Mouse (Mus musculus) left cerebral cortex, adult 11 months (tissue): Measurements from ENCODE around the gene Ero1lb.

Source experiments
- DNase-seq: peaks from one replicate; pipeline ENCODE4 v3.0.0; 2022; ENCODE audit warnings: low spot score

Gene Ero1lb

DNA sequence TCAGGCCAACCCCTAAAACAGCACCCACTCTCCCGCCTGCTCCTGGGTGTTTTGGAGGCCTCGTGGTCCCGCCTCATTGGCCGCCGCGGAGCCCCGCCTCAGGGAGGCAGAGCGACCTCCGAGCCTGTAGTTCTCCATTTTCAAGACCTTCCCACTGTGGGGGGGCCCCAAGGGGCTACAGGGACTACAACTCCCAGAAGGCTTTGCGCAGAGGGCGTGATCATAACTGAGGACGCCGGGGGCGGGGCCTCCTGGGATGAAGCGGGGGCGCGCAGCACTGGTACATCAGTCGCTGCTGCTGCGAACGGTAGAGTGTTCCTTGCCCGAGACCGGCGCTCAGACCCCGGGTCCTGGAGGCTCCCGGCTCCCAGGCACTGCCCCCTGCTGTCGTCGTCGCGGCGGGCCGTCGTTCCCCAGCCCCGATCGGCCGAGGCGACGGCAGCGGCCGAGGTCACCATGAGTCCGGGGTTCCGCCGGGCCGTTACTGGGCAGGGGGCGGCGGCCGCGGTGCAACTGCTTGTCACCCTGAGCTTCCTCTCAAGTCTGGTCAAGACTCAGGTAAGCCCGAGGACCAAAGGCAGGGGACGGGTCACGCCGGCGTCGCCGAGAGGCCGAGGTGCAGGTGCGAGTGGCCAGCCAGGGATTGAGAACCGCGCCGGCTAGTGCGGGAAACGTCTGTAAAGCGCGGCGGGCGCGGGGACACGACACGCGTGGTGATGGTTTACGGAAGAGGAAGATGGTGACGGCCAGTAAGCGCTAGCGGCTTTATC lies at the start of gene Ero1lb:
Gene Ero1lb (plus strand): TSS at position 254 of the 770 bp plus-strand sequence.
- DNase-seq, result peak; percentile 100

DNA sequence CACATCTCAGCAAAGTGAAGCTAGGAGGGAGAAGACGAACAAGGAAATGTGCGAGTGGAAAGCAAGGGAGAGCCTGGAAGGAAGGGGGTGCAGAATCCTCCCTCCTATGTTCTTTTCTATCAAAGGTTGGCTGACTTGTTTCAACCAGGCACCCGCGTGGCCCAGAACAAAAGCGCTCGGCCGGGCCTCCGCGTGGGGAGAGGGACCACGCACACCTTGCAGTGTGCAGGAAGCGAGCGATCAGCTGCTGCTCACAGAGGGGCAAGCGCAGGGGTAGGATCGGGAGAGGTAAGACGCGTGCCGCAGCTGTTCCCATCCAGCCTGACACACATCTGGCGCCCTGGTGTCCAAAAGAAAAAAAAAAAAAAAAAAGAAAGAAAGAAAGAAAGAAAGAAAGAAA lies 46.3 kb upstream of the Ero1lb start:
- DNase-seq, result no peak

DNA sequence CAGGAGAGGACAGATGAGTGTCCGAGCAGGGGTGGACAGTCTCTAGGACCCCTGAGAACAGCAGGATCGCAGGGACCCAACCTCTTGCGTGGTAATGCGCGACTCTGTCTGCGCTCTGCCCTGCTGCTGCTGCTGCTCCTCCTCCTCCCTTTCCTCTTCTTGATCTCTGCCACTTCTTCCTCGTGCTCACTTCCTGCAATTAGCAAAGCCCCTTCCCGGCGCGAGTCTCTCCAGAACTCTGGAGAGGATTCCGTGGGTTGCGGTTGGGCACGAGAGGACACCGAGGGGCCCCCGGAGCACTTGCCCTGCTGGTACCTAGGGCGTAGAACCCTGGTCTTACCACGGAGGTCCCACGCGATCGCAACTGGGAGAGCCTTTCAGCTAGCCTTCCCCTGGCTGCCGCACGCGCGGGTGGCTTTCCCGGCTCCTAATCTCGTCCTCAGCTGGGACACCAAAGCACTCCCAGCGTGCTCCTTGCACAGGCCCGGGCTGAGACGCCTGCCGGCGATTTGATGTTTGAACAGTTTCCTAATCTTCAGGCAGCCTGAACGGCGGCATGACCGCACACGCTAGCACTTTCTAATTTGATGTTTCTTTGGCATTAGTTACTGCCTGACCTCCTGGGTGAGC lies 45.6 kb upstream of the Ero1lb start, which contains the start of gene Edaradd:
Gene Edaradd (minus strand): TSS at position 484 of the 630 bp plus-strand sequence.
- DNase-seq, result no peak

DNA sequence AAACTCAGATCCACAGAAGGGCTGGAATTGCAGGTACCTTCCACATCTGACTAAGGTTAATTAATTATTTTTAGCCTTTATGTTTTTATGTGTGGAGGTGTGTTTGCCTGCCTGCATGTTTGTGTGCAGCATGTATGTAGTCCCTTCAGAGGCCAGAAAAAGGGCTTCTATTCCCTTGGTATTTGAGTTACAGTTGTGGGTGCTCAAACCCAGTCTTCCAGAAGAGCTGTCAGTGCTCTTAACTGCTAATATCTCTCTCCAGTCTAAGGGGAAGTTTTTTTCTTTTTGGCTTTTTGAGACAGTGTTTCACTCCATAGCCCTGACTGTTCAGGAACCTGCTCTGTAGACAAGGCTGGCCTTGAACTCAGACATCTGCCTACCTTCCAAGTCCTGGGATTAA lies 43.3 kb upstream of the Ero1lb start:
- DNase-seq, result no peak

DNA sequence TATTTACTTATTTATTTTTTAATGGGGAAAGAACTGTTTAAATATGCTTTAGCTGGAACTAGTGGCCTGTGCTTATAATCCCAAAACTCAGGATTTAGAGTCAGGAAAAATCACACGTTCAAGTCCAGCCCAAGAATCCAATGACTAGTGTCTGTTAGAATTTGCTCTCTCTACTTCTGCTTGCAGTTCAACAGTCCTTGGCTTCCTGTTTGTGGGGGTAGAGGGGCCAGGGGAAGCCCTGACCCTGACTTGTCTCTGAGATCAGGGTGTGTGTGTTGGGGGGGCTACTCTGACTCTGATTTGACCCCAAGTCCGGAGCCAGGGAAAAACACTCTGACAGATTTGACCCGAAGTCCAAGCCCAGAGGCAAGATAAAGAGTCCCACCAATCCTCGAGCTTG lies 40.0 kb upstream of the Ero1lb start:
- DNase-seq, result no peak

DNA sequence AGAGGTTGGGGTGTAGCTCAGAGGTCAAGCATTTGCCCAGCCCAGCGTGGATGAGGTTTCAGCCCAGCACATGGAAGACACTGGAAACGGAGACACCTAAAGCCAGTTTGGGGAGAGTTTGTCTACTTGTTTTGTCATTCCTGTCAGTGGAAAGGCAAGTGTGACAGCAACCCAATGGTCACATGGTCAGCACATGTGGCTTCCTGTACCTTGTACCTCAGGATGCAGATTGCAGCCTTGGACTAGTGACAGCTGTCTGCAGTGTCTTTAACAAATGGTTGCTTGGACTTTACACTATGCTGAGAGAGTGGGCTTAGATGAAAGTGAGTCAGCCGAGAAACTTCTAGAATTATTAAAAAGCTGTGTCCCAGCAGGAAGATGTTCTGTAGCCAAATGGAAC lies 31.0 kb upstream of the Ero1lb start:
- DNase-seq, result no peak

DNA sequence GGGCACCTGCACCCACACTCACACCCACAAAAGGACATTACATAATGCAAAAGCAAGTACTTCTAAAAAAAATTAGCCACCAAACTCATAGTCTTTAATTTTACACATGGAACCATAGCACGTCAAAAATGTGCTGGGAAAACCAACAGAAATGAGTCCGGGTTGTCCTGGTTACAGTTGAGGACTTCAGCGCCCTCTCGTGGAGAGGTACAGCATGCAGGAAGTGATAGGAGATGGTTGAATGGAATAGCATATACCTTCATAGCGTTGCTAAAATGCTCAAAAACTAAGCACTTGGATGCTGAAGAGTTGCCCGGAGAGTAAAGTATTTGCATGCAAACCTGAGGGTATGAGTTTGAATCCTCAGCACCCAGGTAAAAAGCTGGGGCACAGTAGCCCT lies 27.7 kb upstream of the Ero1lb start:
- no peak for DNase-seq

DNA sequence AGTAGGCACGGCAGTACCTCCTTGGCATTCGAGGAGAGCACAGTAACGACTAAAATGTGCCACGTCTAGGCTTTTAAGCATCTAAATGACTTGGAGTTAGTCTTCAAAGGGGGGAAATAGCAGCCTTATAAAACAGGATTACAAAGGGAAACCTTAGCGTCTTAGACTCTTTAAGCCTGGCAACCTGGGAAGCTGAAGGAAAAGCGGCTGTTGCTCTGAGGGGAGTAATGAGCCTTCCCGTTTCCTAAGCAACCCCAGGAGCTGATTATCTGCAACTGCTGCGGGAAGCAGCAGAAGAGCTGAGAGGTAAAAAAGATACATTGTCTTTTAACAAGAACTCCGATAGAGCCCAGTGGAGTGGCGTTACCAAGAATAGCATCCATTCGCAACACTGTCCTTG lies 26.0 kb upstream of the Ero1lb start:
- DNase-seq, result no peak

DNA sequence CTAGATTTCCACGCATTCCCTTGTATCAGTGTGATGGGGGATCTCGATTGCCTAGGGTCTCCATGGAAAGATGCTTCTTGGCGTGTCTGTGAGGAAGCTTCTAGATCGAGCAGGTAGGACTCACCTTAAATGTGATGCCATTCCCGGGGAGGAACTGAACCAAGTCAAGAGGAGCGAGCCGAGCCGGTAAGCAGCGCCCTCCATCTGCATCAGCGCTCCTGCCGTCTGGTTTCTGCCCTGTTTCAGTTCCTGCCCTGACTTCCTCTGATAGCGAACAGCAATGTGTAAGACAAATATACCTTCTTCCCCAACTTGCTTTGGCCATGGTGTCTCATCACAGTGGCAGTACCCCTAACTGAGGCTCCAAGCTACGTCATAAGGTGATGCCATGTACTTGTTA lies 25.6 kb upstream of the Ero1lb start:
- no peak for DNase-seq

DNA sequence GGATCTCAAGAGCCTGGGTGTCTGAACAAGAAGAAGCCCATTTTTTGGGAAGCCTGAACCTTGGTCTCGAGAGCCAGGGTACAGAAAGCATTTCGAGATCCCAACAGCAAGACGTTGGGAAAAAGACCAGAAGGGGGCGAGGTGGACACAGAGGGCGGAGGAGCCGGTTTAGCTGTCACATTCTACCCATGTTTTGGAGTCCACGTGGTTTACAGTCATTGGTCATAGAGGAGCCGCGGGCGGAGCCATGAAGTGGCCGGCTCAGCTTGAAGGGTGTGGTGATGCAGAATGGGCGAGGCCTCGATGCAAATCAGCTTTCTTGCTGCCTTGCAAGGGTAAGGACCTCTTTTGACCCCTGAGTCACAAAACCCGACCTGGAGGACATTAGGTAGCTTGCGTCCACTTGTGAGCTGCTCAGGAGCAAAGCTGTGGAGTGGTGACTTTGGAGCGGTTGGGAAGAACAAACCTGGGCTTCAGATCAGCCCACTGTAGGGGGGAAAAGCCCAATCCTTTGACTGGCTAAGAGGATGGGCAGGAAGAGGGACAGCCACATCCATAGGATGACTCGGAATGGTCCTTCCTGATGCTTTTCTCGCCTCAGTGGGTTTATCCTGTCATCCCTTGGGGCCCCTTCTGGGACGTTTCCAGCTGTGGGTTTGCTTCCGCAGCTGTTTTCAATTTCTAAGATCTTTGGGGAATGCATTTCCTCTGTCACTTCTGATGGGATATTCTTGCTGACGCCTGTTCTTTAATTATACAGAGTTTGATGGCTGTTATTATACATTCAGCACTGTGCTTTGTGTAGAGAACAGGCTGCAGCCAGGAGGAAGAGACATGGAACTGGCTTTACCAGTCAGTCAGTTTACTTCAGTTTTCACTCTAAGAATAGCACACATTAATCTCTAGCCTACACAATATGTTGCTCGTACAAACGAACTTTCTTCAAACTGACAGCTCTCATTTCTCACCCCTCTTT lies 23.4 kb upstream of the Ero1lb start:
- no peak for DNase-seq

DNA sequence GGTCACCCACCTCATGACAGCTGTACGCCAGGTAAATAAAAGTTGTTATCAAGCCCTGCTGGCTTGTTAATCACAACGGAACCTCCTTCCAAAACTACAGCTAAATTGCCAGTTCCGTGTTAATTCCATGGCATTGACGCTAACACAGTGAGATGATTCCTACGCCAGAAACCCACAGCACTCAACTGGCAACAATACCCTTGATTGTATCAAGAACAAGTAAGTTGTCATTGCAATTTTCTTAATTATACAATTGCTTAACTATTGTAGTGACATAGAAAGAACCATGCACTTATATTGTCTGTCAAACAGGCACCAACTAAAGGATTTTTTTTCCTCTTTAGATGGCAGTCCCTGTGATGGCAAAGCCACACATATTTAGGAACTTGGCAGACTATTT lies 22.4 kb upstream of the Ero1lb start:
- DNase-seq, result no peak

DNA sequence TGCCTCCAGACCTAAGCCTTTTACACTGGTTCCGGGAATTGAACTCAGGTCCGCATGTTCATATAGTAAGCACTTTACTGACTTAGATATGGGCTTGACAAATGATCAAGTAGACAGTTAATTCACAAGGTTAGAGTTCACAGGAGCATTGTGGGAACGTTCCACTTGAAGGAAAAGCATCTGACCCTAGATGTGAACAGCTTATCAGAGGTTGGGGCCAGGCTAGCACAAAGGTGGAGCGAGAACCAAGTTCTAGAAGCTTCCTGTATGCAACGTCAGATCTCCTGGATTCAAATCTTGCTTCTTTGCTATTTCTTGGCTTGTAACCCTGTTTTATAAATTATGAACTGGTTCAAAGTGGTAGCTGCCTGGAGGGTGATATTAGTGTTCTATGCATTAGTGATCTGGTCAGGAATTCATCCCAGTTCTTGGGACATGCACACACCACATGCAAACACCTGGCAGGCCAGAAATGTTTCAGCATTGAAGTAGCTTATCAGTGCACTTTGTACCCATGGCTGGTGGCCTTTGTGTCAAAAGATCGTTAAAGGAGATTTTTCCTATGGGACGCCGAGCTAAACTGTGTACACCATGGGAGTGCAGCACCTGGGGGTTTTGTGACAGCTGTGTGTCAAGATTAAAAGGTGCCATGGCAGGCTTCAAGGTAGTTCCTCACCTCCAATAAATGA lies 21.6 kb upstream of the Ero1lb start:
- DNase-seq, result no peak

DNA sequence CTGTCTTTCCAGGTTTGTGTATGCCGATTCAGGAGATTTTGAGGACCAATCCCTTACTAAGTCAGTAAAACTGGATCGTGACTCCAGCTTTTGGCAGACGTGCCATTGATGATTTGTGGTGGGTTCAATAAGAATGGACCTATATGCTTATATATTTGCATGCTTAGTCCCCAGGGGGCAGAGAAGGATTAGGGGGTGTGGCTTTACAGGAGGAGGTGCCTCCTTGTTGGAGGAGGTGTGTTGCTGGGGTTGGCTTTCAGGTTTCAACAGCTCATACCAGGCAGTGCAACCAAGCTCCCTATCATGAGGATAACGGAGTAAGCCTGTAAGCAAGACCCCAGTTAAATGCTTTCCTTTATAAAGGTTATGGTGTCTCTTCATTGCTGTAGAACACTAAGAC lies 11.5 kb upstream of the Ero1lb start:
- no peak for DNase-seq

DNA sequence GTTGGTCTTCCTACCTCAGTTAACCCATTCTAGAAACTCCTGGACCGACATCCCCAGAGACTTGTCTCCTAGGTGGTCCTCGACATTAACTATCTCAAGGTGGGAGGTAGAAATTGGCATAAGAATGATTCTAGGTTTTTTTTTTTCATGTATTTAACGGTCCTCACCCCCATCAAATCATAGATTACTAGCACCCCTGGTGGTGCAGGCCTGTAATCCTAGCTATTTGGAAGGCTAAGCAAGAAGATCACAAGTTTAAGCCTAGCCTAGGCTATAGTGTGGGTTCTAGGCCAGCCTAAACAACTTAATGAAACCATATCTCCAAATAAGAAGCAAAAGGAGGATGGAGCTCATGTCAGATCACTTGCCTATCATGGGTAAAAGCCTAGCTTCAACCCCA lies 6.6 kb upstream of the Ero1lb start:
- DNase-seq, result no peak

DNA sequence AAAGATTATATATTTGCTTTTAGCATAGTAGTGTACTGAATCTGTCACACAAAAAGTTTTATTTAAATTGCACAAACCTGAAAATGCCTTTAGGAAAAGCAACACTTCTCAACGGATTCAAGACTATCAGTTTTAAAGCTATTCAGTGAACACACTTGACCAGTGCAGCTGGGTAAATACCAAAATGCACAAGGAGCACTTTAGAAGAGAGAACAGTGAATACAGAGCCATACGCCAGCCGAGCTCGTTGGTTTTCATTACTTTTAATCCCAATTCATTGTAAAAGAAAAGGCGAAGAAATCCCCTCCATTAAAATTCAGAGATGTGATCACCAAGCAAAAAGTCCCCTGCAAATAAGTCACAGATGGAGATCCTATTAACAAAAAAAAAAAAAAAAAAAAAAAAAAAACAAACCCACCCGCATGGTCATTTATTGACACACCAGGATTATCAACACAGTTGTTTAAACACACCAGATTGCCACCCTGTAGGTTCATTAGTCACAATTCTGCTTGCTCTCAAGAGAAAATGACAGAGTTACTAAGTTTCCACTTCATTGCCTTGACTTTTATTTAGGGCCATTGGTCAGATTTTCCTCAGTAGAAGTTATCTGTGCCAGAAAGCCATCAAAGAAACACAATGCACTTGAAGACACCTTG lies 6.1 kb upstream of the Ero1lb start:
- DNase-seq, result no peak

DNA sequence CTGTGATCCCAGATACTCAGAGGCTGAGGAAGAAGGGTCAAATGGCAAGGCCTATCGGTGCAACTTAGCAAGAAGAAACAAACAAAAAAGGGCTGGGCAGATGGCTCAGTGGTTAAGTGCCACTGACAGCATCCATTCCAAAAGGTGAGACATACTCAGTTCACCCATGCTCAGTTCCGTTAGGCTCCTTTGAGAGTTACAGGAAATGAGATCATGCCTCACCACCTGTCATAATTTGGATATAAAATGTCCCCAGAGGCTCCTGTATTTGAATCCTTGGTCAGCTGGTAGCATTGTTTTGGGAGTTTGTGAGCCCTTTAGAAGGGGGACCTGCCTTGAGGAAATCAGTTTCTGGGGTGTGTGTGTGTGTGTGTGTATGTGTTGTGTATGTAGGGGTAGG lies 3.9 kb upstream of the Ero1lb start:
- DNase-seq, result no peak

DNA sequence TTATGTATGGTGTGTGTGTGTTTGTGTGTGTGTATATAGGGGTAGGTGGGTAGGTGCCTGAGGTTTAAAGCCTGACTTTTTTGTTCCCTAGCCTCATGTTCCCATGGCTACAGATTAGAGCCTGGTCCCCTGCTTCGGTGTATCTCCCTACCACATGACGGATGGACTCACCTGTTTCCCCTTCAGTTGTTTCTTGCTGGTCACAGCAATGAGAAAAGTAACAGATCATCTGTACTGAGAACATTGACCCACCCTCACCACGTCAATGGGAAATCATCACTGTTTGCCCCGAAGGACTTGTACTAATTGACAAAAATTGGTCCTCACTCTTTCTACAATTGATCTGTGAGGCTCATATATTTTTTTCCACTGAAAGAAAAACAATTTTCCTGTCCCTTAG lies 3.4 kb upstream of the Ero1lb start:
- no peak for DNase-seq

DNA sequence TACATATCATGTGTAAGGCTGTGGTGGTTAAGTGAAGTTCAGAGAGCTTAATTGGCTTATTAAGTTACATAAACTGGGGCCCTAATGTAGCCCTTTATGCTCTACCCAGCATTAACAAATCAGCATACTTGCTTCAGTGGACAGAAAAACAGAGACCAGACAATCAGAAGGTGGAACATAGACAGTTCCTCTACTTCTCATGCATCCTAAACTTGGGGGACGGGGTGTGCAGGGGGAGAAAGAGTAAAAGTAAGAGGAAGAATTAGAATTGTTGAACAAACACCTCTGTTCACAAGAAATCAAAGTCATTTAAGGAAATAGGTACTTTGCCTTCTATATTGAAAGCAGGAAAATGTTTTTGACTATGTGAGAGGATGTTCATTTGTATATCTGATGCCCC lies 2.3 kb downstream of the Ero1lb start:
- no peak for DNase-seq

DNA sequence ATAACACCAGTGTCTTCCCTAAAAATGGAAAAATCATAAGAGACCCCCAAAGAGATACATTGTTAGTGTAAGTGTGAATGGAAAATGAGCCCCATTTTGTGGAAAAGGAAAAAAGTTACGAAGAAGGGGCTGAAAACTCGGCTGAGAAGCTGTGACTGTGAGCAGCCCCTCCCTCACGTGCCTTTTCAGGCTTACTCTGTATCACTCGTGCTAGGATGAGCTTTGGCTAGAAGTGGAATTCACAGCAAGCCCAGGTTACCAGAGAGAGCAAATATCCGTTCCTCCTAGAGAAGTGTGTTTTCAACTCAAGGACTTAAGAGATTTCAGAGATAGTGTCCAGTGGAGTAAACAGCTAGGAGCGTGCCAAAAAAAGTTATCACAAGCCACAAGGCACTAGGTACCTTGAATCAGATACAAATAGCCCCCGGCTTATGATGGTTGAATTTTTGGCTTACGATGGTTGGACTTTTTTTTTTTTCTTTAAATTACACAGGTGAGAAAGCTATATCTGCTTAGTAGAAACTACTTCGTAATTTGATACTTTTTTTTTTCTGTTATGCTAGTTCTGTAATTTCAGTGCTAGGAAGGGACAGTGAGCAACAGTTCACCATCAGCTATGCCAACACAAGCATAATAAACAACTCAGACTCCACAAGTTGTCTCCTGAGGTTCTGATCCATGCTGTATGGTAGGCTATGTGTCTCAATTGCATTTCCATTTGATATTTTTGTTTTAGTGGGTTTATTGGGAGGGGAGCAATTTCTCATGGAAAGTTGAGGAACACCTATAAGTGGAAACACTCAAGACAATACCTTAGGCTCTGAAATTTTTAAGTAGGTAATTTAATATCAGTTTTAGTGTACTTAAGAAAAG lies 3.2 kb downstream of the Ero1lb start:
- no peak for DNase-seq

DNA sequence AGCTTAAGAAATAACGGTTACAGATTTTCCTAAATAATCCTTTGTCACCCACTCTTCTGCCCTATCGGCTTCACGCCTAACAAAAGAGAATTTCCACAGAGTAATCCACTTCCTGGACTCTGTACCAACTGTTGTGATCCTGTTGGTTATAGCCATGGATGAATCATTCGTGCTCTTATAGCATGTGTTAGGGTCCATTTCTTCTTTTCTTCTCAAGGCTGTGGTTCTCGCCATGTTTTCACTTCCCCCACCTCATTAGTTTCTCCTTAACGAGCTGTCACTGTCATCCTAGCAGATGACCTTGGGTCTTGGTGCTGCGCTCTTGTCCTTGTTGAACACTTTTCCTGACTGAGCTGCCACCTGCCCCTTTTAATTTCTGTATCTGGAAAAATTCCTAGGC lies 4.1 kb downstream of the Ero1lb start:
- no peak for DNase-seq
